Mouse (Mus musculus) spleen, postnatal 10 days (tissue): Measurements from ENCODE around the gene Zfp536.

Experiments
- DNase-seq, 2 experiments: peaks; one replicate each; pipeline ENCODE4 v3.0.0; 2021 to 2022; ENCODE audit warnings: low spot score in 2 of 2

The Zfp536 gene

GRCm38 (mm10) chr7:37471726-37472125 is 301.7 kb downstream of the Zfp536 start:
- no peak for DNase-seq

- no peak for DNase-seq
Measured at GRCm38 (mm10) chr7:37466477-37467243, 306.8 kb downstream of the Zfp536 start.

GRCm38 (mm10) chr7:37464186-37464721 is 309.2 kb downstream of the Zfp536 start:
- no peak for DNase-seq

GRCm38 (mm10) chr7:37447523-37447922 is 325.9 kb downstream of the Zfp536 start:
- no peak for DNase-seq

- no peak for DNase-seq
Measured at GRCm38 (mm10) chr7:37439912-37440311, 333.5 kb downstream of the Zfp536 start.

- DNase-seq: no peak
Measured at GRCm38 (mm10) chr7:37439117-37439844, 334.2 kb downstream of the Zfp536 start.

GRCm38 (mm10) chr7:37437887-37438286 is 335.6 kb downstream of the Zfp536 start:
- DNase-seq: no peak

- DNase-seq: no peak
Measured at GRCm38 (mm10) chr7:37433156-37433555, 340.3 kb downstream of the Zfp536 start.

- DNase-seq: no peak
Measured at GRCm38 (mm10) chr7:37431471-37431870, 342.0 kb downstream of the Zfp536 start.

GRCm38 (mm10) chr7:37426061-37426460 is 347.4 kb downstream of the Zfp536 start:
- DNase-seq: no peak

- no peak for DNase-seq
Measured at GRCm38 (mm10) chr7:37422966-37423365, 350.5 kb downstream of the Zfp536 start.
